Mouse (Mus musculus): ENCODE measurements at regions not wholly inside any gene's neighbourhood (a gene's known extent, or its start where the extent isn't known, plus 50 kb on each side); places are given as distances from the start of the nearest gene placed in this dataset.

DNA sequence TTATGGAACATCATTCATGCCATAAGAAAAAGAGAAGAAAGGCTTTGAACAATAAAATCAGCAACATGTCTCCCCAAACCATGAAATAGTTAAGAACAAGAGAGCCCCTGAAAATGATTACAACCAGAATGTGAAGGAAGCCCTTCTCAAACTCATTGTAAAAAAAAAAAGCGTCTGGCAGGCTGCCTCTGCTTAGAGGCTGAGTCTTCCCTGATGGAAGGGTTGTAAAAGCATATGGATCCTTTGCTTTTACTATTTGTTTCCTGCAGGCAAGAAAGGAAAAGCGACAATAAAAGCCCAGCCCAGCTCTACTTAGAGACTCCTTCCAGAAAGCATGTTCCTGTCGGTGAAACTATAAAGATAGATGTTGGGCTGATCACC, 461.2 kb upstream of the Cited2 start:
- no peak for DNase-seq (ENCODE audit: low spot score)

DNA sequence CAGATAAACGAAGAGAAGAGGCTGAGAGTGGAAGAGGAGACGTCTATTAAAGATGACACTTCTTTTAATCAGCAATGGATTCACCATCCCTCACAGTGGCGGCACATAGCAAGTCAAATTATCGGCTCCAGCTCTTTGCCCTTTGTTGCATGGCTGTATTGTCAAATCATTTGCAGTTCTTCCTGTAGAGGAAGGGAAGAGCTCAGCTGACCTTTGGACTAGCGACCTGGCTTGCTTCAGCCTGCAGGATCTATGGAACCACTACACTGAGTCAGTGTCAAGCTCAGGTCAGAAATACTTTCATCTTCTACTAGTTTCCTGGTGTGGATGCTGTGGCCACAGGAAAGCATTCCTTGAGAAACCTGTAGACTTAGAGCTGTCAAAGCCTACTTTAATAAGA, 450.4 kb upstream of the Cited2 start:
- no peak for DNase-seq (ENCODE audit: low spot score)

DNA sequence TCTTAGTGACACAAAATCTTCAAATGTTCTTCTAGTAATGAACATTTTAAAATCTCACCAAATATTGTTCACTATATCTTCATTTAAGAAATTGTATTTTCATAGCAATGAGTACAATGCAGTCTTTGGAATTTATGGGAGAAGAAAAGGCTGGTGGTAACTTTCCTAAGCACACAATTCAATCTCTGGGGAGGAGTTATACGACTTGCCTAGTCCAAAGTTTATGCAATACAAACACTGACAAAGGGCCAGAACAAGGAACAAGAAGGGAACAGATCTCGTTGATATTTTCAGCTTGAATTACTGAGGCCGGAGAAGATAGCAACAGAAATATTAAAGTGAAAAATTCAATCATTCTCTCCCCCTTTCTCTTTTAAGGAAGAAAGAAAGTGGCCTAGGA, 449.2 kb upstream of the Cited2 start:
- DNase-seq (ENCODE audit: low spot score) = no peak

DNA sequence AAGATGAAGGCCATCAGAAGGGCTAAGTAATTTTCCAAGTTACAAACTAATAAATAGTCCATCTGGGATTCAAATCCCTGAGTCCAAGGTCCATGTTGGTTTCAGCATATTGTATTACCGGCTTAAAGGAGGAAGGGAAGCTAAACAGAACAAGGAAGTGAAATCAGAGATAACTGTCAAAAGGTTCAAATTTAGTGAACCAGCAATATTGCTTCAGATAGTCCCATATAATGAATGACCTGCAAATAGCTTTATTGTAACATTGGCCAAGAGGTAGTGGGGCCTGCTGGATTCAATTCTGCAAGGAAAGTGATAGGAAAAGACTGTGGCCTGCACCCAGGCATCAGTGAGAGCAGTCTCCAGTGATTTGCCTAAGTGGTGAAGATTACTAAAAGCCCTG, 447.8 kb upstream of the Cited2 start:
- DNase-seq (ENCODE audit: low spot score) = no peak

DNA sequence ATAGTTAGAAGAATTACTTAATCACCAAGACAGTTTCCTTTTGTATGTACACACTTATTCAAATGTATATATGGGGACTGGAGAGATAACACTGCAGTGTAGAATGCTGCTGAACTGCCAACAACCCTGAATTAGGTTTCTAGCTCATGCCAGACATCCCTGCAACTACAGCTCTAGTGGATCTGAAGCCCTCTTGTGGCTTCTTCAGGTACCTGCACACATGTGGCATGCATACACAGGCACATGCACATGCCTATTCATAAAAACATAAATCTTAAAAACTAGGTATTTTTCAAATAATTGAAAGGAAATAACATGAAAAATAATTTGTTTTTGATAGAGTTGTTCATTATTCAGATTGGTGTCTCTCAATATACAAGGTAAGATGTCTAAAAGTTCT, 445.1 kb upstream of the Cited2 start:
- no peak for DNase-seq (ENCODE audit: low spot score)

DNA sequence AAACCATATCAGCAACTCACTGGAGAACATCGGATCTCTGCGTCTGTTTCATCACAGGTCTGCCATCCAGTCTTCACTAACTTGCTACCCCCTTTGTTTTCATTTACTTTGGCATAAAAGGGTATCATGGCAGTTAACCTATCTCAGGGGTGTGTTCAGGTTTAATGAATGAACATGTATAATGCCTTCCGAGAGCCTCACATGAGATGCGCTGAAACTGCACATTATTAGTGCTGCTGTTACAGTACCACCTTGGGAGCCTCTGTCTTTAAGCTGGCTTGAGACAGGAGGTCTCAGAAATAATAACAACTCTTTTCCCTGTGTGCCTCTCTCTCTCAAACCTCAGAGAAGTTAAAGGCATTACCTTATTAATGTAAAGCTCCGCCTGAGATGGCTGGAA, 438.2 kb upstream of the Cited2 start:
- no peak for DNase-seq (ENCODE audit: low spot score)

DNA sequence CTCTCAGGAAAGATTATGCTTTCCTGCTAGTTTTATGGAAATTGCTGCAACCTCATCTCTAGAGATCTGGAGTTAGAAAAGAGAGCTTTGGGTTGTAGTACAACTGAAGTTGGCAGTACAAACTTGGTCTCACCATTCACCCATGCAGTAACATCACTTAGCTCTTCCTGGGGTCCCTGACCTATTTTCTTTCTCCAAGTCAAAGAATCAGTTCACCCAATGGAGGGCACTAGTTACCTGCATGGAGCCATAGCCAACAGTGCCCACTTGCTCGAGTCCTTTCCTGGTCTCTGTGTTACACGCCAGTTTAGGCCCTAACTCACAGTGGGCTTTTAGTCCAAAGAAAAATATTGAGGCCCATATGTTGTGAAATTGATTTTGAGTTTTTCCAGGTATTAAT, 435.9 kb upstream of the Cited2 start:
- DNase-seq (ENCODE audit: low spot score) = no peak

DNA sequence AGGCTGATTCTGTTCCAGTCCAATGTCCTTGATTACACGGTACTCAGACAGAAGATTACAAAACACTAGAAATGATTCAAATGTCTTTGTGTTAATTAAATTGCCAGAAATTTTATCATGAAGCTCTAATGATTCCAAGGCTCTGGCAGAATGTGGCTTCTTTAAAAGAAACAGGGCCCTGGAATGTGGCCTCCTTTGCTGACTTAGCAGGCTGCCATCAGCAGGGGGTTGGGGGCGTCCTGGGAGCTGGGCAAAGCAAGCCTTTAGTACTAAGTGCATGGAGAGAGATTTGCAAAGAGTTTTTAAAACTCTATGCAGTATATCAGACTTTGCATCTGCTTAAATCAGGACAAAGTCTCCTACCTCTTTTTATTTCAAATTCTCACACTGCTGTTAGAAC, 434.8 kb upstream of the Cited2 start:
- DNase-seq (ENCODE audit: low spot score) = no peak

DNA sequence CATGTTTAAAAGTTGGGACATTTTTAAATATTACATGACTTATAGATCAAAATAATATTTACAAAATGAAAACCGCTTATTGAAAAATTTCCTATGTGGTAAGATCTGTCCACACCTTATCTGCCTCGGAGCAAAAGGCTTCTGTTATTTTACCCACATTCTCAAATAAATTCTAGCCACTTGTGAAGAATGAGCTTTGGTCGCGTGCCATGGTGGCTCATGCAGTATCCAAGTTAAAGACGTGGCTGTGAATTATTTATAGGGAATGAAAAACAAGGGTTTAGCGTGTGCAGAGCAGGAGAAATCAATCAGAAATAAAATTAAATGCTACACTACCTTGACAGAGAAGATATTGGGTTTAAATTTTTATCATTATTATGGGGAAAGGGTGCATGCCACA, 430.7 kb upstream of the Cited2 start:
- no peak for DNase-seq (ENCODE audit: low spot score)

DNA sequence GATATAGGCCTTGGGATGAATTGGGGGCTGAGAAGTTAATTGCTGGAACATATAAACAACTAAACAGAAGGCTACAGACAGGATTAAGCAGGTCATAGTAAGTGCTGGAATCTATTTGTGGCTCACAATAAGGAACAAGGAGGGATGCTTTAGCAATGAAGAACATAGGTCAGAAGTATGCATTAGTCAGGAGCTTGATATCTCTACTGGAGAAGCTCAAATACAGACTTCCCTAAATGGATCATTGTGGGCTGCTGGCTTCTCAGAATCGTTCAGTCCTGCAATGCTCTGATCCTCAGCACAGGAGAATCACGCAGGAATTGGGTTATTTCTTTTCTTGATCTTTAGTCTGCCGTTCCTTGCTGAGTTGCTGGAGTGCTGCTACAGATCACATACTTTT, 428.6 kb upstream of the Cited2 start:
- no peak for DNase-seq (ENCODE audit: low spot score)

DNA sequence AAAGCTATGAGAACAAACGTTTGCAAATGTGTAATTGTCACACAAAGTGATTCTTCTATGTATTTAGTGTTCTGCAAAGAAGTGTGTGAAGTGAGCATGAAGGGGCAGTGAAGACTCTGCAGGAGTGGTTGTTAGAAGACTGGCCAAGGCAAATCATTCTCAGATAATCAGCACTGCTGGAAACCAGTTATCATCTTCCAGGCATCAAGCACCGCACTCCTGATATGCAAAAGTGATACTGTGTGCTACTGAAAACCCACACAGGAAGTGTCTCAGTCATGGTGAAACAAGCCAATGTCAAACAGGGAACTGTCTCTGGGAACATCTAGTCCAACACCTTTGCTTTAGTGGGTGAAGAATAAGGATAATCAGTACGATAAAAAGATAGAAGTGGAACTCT, 427.9 kb upstream of the Cited2 start:
- no peak for DNase-seq (ENCODE audit: low spot score)

DNA sequence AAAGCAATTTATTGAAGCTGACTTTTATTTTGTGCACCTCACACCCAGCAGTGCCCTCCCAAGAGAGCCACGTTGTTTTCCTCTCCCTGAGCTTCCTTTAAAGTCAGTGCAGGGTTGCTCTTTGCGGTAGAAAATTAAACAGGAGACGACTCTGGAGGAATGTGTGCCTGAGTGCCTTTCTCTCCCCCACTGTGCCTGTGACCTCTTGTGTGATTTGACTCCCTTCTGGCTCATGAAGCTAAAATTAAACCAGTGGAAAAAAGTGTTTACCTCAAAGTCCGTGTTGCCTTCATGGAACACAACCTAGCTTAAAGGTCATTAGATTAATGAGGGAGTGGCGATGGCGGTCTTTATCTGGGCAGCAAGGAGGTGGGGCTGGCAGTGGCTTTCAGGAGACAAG, 423.4 kb upstream of the Cited2 start:
- DNase-seq (ENCODE audit: low spot score) = no peak

DNA sequence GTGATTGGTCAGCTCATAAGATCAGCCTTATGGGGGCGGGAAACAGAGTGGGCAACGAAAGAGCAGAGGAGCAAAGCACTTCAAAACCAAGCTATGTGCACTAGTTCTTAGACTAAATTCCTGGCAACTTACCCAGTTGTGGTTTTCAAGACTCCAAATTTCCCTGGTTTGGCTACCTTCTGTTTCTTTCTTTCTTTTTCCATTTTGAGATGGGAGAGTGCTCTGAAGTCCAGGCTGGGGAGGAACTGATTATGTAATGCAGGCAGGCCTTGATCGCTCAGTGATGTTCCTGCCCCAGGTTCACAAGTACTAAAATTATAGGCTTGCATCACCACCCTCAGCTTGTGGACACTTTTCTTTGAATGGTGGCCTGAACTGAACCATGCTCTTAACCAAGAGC, 396.3 kb upstream of the Cited2 start:
- DNase-seq (ENCODE audit: low spot score) = no peak

DNA sequence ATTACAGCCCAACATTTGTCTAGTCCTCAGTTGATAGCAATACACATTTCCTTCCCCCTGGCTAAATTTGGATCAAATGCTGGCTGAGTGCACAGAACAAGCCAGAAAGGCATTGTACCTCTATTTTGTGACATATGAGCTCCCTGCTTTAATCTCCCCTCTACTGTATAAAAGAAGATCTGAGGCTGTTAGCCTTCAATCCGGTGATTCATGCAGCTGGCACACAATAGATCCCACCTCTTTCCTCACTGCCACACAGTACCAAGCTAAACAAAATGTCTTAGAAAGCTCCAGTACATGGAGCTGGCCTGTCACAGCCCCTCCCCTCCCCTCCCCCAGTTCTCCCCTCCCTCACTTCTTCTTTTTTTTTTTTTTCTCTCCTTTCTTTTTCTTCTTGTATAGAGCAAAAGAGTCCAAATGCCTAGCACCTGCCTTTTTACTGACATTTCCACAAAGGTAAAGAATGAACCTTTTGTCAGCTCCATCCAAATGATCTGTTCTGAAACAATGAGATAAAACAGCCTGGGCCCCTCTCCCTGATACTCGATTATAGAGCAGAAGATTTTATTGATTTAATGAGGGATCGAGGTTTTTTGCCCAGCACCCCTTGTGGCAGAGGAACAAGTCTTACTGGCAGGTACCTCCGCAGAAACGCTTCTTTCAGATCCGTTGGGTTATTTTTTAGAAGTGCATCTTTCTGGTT, 392.0 kb upstream of the Cited2 start:
- no peak for DNase-seq (ENCODE audit: low spot score)

DNA sequence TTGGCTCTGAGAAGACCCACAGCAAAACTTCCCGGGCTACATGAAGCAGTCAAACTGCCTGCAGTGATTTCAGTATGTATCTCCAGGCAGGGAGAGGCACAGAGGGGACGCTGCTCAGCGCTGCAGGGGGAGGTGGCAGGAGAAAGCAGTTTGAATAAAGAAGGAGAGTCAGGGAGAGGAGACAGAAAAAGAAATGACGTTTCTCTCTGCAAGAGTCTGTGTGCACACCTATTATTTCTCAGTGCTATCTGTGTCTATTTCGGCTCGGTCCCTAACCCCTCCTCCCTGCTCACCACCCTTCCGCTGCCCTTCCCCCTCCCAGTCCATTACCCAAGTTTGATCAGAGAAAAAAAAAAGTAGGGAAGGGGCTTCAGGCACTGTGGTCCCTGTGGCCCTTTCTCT, 391.4 kb upstream of the Cited2 start:
- DNase-seq (ENCODE audit: low spot score) = no peak

DNA sequence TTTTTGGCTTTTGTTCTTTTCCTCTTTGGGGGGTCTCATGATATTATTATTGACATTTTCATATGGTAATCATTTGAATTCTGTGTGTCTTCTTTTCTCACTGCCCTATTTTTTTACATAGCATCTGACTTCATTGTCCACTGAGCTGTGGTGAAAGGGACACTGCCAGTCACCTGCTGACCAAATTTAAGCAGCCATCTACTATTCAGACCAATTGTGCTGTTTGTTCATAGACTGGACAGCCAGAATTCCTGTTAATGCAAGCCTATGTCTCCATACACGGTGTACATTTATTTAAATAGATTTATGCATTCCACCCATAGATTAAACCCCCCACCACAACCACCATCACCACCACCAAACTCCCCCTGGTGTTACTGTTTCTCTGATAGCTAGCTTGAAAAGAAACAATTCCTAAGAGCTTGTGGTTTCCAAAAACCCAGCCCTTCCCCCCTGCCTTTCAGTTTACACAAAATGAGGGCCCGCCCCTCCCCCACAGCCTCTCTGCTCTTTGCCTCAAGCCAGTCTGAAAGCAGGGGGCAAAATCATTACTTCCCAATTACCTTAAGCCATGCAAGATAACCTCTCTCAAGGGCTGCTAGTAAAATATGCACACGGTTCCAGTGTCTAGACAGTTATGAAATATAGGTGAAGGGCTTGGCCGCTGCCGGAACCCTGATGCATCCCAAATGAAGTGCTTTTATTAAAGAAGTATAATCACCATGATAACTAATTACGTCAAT, 390.8 kb upstream of the Cited2 start:
- DNase-seq (ENCODE audit: low spot score) = no peak

DNA sequence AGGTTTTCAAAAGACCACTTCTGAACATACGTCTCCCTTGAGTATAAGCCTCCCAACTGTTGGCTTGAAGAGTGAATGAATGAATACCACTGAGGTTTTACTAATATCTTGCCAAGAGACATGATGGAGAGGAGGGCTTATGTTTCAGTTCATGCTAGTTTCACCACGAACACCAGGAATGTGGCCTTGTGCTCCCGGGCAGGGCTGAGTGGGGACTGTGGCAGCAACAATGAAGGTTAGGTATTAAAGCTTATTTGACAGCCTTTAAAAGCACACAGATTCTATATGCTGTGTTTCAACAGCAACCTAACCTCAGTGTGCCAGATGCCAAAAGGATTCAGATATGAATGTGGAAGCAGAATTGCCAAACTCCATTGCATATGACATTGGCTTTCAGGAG, 390.0 kb upstream of the Cited2 start:
- no peak for DNase-seq (ENCODE audit: low spot score)

DNA sequence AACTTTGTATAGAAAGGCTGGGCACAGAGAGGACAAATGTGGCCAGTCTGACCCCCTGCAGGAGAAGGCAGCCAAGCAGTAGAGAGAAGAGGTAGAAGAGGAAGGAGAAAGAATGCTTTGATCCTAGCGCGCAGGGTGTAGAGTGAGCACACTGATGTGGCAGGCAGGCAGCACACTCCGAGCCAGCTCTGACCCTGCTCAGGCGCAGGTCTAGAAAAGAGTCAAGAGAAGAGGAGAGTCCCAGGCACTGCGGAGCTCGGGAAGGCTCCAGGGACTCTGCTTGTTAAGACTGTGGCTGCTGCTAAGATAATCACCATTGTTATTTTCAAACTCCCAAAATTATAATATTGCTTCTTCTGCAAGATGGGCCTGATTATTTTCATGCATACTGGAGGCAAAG, 389.3 kb upstream of the Cited2 start:
- no peak for DNase-seq (ENCODE audit: low spot score)

DNA sequence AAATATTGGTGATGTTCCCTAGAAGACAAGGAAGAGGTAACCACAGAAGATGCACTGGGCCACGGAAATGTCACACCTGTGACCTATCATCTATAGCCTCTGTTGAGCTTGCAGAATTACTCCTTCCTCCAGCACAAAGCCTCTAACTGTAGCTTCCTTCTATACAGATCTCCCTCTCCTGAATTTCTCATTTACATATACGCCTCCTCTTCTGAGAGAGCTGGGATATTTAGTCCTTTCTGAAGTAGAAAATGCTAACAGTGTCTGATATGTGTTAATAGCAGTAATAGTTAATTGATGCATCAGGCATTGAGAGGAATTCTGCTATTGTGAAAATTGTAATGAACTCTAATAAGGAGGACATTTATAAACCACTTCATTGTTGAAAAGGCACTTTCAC, 385.8 kb upstream of the Cited2 start:
- DNase-seq (ENCODE audit: low spot score) = no peak

DNA sequence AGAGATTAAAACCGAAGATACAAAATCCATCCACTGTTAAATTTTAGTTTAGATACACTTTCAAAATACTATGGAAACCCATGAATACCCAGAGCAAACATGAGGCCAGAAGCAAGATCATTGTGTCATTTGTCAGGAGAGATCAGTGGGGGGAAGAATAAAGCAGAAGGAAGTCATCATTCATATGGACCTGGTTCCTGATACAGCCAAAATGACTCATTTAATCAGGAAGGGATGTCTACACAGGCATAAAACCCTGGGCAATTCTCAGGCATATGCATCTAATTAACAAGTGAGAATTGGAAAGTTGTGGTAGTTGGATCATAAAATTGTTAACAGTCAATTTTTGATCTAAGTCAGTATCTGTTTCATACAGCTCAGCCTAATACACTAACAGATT, 379.2 kb upstream of the Cited2 start:
- no peak for DNase-seq (ENCODE audit: low spot score)

DNA sequence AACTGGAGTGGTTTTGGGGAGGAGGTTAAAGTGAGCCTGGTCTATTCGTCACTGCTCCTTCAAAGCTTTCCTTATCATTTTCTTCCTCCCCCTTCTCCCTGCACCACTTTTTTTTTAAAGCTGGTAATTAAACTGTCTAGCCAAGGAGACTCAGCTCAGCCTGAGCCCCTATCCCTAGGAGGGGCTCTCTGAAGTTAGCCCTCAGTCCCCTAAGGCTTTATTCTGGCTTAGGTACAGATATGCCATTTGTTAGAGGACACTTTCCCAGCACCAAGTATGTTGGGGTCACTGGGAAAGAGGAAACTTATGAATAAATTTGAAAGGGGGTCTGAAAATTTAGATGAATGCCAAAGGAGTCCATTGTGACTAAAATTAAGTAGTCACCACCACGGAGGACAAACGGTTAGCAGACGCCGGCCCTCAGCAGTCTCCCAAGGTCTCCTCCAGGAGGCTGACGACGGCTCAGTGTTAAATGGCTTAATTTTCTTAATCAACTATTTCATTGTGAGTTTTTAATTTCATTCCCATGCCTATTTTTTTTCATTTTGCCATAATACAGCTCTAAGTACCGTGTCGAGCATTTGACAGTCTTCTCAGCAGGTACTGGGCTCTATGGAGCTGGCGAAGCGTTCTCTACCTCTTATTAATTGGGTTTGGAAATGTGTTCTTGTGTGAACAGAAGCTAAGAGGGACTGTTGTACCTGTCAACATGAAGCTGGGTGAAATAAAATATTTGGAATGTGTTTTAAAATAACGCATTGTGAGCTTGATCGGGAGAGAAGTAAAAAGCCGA, 370.6 kb upstream of the Cited2 start:
- no peak for DNase-seq (ENCODE audit: low spot score)

DNA sequence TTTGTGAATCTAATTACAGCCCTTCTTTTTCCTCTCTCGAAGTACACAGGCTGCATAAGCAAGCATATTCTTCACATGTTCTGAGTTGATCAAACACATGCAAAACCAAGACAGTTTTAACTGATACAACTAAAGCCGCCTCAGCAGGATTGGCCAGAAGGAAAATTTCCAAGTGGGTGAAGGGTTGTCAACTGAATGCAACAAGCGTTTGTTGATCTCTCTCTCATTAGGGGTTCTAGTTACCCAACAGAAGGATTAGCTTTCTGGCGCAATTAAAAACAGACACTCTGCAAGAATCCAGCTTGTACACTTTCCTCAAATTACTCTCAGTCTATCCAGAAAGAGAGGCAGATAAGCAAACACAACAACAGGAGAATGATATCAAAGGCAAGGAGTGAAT, 367.5 kb upstream of the Cited2 start:
- DNase-seq (ENCODE audit: low spot score) = no peak

DNA sequence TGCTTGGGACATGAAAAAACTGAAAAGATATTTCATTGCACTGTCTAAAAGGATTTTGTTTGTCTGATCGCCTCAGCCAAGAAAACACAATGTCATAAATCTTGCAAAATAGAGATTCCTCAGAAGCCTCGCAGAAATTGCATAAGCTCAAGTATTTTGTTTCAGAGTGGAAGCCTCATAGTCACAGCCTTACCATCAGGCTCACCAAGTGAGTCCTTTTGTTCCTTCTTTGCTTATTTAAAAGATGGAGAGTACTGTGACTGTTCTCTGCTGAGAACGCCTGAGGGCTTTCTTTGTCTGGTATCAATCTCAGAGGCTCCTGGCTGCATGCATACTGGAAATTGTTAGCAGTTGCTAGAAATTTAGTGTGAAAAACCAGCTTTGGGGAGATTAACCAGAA, 367.0 kb upstream of the Cited2 start:
- no peak for DNase-seq (ENCODE audit: low spot score)

All from layer of hippocampus, adult 9-10 months (tissue).